Mouse (Mus musculus) lung, postnatal 10 days (tissue): ENCODE results near the gene Pex5l.

Experiments used
- DNase-seq: peaks from one replicate; pipeline ENCODE4 v3.0.0; 2021

Pex5l gene

DNA sequence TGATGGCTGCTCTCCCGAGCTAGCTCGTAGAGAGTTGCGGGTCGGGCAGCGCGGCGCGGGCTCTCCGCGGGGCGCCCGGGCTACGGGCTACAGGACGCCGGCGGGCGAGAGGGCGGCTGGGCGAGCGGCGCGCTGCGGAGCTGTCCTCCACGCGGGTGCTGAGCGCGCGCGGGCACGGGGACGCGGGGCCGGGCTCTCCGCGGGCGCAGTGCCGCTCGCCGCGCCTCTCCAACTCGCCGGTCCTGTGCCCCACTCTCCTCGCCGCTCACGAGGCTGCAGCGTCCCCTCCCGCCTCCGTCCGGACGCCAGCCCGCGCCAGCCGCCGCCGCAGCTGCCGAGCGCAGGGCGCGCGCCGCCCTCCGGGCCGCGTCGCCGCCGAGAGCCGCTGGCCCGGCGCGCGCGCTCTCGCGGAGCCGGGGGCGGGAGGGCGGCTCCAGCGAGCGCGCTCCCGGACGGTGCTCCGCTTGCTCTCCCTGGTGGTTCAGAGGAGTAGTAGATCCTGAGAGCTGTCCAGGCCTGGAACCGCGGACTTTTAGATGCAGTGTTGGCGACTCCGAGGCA is at the start of gene Pex5l:
Gene Pex5l, minus strand, starts transcription at position 347 of the 561 bp plus-strand sequence.
- peak; percentile 33 for DNase-seq

DNA sequence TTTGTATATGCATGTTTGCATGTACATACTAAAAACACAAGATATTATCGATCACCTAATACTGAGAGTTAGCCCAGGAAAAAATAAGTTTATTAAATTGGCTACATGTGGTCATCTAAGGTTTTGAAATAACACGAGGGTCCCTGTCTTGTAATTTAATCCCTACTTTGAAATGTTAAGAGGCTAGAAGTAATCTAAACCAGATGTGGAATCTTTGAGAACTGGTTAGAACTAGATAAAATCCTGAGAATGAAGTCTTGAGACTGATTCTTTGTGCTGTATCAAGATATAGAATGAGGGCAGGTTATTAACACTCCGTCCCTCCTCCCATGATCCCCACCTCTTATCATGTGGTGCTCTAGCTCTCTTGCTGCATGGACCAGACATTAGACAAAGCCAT is 22.1 kb upstream of the Pex5l start:
- no peak for DNase-seq

GRCm38 (mm10) chr3:33163821-33164220 is 20.8 kb upstream of the Pex5l start:
- DNase-seq: no peak

DNA sequence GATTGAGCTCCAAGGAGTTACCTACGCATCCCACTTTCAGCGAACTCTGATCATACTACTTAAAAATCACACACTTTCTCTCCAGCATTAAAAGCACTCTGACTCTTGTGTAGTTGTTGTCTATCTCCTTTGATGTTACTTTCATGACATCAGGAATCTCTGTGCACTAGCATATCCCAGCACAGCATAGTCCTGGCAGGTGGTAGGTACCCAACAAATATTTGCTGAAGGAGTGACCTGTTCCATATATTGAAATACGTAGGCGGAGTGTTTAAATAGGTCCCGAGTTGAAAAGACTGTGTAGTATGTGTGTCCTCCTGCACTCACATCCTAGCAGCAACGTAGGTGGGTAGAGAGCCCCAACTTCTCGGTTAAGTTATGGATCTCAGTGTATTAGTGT is 545 bp upstream of the Pex5l start:
- no peak for DNase-seq

DNA sequence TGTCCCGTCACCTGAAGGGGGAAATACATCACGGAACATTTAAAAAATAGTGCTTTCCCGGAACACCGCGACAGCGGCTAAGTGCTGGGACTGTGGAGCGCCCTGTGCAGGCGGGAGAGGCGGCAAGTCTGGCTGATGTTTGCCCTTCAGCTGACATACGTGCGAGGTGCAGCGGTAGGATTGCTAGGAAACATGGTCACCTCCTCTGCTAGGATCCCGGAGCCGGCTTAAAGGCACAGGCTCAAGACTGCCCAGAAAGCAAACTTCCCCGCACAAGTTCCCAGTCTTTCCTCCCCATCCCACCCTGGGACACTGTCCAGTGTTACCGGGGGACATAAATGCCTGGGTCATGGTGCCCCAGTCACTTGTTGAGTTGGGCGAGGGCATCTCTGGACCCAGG is 649 bp downstream of the Pex5l start:
- no peak for DNase-seq

DNA sequence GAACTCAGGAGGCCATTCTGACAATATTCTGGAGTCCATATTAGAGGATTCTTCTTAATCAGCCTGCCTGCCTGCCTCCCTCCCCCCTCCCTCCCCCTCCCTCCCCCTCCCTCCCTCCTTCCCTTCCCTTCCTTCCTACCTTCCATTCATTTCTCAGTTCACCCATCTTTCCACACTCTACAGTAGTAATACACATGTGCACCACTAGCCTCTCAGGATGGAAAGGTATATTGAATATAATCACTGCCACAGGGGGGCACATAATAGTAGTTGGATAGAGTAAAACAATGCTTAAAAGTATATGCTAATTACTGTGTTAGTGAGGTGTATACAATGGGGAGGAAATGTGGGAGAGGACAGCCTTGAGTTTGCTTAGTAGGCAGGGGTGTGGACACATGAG is 13.1 kb downstream of the Pex5l start:
- DNase-seq: no peak

GRCm38 (mm10) chr3:33124796-33125195 is 18.3 kb downstream of the Pex5l start:
- DNase-seq: no peak

DNA sequence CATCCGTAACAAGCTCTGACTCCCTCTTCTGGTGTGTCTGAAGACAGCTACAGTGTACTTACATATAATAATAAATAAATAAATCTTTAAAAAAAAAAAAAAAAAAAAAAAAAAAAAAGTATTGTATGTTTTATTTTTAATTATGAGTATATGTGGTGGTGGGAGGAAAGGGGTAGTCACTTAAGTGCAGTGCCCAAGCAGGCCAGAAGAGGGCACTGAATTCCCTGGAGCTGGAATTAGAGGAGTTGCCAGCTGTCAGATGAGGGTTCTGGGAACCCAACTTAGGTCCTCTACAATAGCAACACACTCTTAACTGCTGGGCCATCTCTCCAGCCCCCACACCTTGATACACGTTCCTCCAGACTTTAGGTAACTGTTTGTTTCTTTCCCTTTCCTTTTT is 37.3 kb downstream of the Pex5l start:
- DNase-seq: no peak

DNA sequence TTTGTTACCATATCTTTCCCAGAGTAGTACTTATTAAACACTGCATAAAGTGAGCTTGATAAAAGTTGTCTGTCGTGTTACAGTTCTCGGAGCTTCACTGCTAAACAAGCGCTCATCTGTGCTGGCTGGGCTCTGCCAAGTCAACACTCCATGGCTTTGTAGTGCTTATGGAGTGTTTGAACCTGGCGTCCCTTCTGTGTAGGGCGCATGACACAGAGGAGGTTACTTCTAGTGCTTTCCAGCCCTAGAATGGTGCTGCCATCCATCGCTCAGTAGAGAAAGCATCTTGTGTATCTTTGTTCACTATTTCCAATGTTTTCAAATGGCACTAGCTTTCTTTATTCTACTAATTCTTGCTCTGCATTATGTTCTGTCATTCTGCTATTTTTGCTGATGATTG is 39.5 kb downstream of the Pex5l start:
- no peak for DNase-seq

DNA sequence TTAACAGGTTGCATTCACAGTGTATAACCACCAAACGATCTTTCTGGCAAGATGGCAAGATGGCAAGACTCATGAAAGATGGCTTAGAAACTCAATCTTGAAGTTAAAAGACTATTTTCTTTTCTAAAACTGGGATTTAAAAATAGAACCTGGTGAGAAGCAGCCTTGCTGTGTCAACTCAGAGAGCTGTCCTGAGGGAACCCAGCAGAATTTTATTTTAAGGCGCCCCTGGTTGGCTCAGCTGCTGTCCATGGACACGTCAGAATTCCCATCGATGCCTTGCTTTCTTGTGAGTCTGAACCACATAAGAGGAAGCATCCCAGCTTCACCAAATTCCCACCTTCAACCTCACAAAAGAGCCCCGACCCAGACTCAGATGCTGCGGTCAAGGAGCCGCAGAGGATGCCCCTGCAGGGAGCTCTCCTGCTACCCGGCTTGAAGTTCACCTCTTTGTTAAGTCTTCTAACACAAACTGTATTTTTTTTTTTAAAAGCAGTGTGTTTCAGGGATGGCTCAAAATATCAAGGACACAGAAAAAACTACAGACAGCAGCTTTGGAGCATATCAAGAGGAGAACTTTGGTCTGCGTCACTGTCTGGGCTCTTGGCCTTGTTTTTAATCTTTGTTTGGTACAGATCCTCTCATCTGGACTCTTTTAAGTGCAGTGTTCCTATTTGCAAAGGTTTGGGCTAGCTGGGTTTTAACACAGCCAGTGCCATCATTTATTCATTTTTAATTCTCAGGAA is 44.3 kb downstream of the Pex5l start:
- DNase-seq: no peak

DNA sequence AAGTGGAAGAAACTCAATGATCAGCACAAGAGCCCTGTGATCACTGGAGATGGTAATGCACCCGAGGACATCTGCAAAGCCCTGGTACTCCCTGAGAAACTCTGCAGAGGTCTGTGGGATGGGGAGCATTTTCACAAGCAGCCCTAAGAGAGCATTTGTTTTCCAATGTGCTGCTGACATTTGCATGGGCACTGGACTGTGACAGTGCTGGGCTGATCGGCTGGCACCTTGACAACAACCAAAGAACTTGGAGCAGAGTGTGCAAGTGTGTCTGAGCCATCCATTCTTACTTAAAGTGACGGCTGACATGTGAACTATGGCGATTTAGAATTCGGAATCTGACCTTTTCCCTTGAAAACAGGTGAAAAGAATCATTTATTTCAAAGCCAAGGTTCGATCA is 49.4 kb downstream of the Pex5l start:
- no peak for DNase-seq

DNA sequence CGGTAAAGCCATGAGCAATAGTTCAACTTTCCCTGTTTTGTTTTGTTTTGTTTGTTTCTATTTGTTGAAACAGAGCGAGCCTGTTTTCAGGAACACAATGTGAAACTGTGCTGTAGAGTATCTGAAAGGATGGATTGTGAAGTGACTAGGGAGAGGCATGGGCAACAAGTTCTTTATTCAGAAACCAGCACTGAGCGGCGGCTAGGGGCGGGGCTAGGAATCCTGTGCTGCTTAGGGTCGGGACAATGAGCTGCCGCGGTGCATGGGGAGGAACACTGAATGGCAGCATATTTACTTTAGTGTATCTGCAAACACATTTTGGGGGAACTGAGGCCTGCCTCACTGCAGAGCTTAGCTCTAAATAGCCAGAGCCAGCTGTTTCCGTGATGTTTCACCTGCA is 53.0 kb downstream of the Pex5l start:
- no peak for DNase-seq

DNA sequence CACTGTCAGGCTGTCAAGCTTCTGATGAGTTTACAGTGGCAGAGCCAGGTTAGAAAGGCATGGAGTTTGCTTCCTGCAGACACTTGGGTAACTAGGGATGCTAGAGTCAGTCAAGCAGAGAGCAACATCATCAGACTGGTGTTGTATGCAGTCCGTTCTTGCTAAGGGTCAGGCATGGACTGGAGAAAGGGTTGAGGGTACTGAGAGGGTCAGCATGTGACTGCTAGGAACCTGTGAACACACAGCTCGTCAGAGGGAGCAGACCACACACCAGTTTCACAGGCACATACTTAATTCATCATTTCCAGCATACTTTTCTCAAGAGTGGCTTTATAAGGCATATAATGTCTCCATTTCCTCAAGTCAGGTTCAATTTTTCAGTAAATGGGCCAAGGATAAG is 53.6 kb downstream of the Pex5l start:
- DNase-seq: no peak

DNA sequence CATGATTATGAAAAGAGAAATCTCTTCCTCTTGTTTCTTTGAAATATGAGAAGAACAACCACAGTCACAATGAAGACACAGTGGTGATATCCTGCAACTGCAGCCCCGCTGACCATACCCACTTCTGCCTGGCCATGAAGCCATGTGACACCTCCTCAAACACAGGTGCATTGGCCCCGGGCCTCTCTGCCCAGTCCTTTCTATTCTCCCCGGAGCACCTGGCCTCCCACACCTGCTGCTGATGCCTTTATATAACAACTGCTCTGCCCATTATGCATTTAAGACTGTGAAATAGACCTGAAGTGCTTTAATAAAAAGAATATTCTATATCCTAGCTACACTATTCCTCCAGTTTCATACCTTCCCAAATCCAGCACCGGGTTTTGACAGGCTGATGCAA is 54.8 kb downstream of the Pex5l start:
- no peak for DNase-seq

GRCm38 (mm10) chr3:33082806-33083338 is 60.2 kb downstream of the Pex5l start:
- peak; percentile 24 for DNase-seq

DNA sequence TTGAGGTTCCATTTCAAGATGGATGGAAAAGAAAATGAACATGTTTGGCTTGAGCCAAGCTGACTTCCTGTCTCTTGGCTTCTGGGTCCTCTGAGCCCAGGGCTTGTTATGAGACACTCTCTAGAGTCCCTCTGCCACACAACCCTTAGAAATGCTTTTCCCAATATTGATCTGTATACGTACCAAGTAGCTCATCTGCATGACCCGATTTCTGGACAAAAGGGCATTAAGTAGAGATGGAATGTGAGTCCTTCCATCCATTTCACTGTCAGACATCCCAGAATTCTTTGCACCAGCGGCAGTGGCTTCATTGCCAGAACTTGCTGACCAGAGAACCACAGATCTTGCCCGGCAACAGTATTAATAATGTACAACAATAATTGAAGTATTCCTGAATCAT is 61.3 kb downstream of the Pex5l start:
- DNase-seq: no peak

DNA sequence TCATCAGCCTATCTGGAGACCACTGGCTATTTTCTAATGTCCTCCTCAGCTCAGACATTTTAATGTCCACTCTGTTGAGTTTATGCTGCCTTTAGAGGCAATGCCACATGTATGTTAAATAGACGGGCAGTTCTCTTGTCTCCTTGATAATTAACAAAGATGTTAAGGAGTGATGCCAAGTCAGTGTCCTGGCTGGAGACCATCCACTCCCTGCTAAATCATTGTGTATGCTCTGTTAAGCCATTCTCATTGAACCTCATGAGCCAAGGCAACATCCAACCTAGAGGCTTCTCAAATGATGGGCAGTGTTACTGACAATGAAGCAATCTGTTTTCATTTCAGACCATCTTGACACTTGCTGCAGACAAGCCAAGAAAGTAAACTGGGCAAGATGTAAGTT is 63.4 kb downstream of the Pex5l start:
- no peak for DNase-seq

GRCm38 (mm10) chr3:33079171-33079570 is 63.9 kb downstream of the Pex5l start:
- DNase-seq: no peak

DNA sequence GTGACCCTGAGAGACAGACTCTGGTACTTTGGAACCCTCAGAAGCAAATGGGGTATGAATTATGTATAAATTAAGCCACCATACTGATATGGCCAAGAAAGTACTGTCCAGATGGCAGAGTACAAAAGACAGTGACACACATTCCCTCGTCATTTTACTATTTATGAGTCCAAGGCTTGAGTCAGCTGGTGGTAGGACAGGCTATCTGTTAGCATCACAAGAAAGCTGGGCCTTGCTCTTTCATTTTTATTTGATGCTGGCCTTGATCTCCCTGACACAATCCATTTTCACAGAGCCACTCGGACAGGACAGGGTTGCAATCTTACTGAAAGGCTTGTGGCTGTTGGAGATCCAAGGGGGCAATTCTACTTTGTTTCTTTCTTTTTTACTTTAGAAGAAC is 67.4 kb downstream of the Pex5l start:
- no peak for DNase-seq

GRCm38 (mm10) chr3:33074266-33074981 is 68.6 kb downstream of the Pex5l start:
- no peak for DNase-seq

DNA sequence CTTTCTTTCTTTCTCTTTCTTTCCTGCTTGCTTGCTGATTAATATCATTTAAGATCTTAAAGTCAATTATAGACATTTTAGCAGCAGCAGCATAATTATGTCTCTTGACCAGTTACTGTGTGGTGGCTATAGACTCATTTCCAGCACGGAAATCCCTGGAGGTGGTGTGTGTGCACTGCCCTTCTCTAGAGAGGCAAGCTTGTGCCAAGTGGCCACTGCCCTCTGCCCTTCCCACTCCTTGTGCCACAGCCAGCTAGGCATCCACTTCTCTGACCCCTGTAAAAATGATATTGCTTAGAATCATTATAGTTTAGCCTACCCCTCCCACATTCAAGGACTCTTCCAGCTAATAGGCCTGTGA is 69.2 kb downstream of the Pex5l start:
- DNase-seq: no peak

DNA sequence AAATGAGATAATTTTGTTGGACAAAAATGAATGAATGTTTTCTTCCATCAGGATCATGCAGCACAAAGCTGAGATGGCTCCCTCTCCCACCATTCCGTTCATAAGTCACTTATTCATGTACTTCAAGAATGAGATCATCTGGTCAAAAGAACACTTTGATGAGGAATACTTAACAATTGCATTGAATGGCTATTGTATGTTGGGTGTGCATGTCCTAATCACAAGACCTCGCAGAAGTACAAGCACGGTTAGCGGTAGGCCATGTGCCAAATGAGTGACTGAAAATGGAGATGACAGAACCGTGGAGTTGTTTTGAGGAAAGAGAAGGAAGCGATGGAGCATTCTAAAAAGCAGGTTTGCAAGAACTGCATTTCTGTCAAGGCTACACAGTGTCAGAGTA is 72.3 kb downstream of the Pex5l start:
- DNase-seq: no peak

GRCm38 (mm10) chr3:33068146-33068545 is 74.9 kb downstream of the Pex5l start:
- DNase-seq: no peak

DNA sequence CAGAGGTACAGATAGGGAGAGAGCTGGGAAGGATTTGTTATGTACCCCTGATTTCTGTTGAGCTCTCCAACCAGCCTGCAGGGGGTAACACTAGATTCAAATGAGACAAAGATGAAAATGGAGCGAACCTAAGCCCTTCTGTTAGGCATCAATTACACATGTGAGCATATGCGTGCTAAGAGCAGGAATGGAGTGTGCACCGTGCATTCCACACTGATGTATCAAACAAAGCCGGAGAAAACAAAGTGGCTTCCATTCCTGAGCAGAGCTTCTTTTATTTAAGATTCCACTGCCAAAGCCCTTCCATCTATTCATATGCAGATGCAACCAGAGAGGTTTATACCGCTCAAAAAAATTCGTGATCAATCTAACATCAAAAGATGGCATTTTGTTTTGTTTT is 79.5 kb downstream of the Pex5l start:
- DNase-seq: no peak
